Mouse (Mus musculus): Measurements from ENCODE around the gene Gm19684. TPM values are rescaled to one million over a fixed set of nuclear protein-coding genes. Genes with fewer than 3 reads are reported as not detected.
A peak's percentile ranks its signal among the peaks of the same experiment; 100 is the strongest.
"Not testable (repeated sequence)": the region's sequence is repeated elsewhere in the genome, so short reads cannot be mapped to it uniquely, and the experiment has no call there.

Gm19684 gene
- polyA plus RNA-seq, 1 experiment from 2014 or later, result not detected

- Histone ChIP-seq H3K9ac (no peak overlapping the region), H3K27ac (replicated peaks) (no peak overlapping the region), H3K4me3 (replicated peaks) (peak overlapping the region; percentile 21), H3K36me3 (no peaks in the 10 kb centered on the region), H3K27me3 (peaks cover 81% of the 10 kb centered on the region), H3K4me2 (replicated peaks) (peak overlapping the region; percentile 30), H3K9me3 (replicated peaks) (no peaks in the 10 kb centered on the region), H3K4me1 (peaks cover 13% of the 10 kb centered on the region)
- 1% methylated on average over 56 of the region's 56 CpGs for WGBS
- ATAC-seq (ENCODE audit: insufficient number of reproducible peaks, low FRiP score, low TSS enrichment, low read depth), result peak; percentile 39
Measured at GRCm38 (mm10) chr17:36161129-36162051, 39.9 kb downstream of the Gm19684 start.

DNA sequence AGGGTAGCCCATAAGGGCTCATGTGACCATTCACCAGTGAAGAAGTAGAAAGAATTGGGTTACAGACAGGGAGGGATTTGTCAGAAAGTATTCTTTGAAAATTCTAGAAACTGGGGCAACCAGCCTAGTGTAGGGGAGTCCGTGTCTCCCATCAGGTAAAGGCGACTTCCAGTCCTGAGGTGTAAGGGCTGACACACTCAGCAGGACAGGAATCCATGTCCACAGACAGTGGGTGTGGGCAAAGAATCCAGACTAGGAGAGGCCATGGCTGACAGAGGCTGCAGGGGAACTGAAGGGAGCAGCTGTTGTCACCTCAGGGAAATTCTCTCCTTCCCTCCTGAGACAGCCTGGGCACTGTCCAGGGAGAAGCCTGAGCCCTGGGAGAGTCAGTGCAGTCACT, 45.4 kb downstream of the Gm19684 start:
- Histone ChIP-seq H3K27me3 (peaks cover 79% of the 10 kb centered on the region), H3K4me1 (peaks cover 12% of the 10 kb centered on the region)
- not testable (repeated sequence) for H3K27ac ChIP-seq (replicated peaks); H3K4me2 ChIP-seq (replicated peaks); H3K9ac ChIP-seq; ATAC-seq (ENCODE audit: insufficient number of reproducible peaks, low FRiP score, low TSS enrichment, low read depth); H3K4me3 ChIP-seq (replicated peaks); H3K9me3 ChIP-seq (replicated peaks); H3K36me3 ChIP-seq
- 8% methylated on average over 2 of the region's 2 CpGs for WGBS

- peaks cover 11% of the 10 kb centered on the region for H3K4me1 ChIP-seq
- no peak for ATAC-seq (ENCODE audit: insufficient number of reproducible peaks, low FRiP score, low TSS enrichment, low read depth)
- H3K27ac ChIP-seq (replicated peaks), result no peak overlapping the region
- no peak overlapping the region for H3K9ac ChIP-seq
- peaks cover 75% of the 10 kb centered on the region for H3K27me3 ChIP-seq
- no peaks in the 10 kb centered on the region for H3K36me3 ChIP-seq
- H3K4me3 ChIP-seq (replicated peaks), result peak overlapping the region; percentile 42
- WGBS, result under 1% methylated on average over 51 of the region's 51 CpGs
- H3K9me3 ChIP-seq (replicated peaks), result no peaks in the 10 kb centered on the region
- peak overlapping the region; percentile 60 for H3K4me2 ChIP-seq (replicated peaks)
Measured at GRCm38 (mm10) chr17:36167306-36168038, 46.0 kb downstream of the Gm19684 start.

- Histone ChIP-seq H3K9ac (no peak within 1 kb of the TSS), H3K4me1 (peaks cover 11% of the 10 kb centered on the region), H3K27ac (replicated peaks) (no peak within 1 kb of the TSS), H3K36me3 (no peaks in the 10 kb centered on the region), H3K9me3 (replicated peaks) (no peaks in the 10 kb centered on the region), H3K4me3 (replicated peaks) (peak within 1 kb of the TSS; percentile 42), H3K4me2 (replicated peaks) (peak within 1 kb of the TSS; percentile 60), H3K27me3 (peaks cover 70% of the 10 kb centered on the region)
- WGBS, result 2% methylated on average over 62 of the region's 63 CpGs
- ATAC-seq (ENCODE audit: insufficient number of reproducible peaks, low FRiP score, low TSS enrichment, low read depth), result no peak
Measured at GRCm38 (mm10) chr17:36168039-36168652, 46.7 kb downstream of the Gm19684 start, which contains the start of gene Gm8909. Gene Gm8909 (minus strand): TSS chr17:36168537.

DNA sequence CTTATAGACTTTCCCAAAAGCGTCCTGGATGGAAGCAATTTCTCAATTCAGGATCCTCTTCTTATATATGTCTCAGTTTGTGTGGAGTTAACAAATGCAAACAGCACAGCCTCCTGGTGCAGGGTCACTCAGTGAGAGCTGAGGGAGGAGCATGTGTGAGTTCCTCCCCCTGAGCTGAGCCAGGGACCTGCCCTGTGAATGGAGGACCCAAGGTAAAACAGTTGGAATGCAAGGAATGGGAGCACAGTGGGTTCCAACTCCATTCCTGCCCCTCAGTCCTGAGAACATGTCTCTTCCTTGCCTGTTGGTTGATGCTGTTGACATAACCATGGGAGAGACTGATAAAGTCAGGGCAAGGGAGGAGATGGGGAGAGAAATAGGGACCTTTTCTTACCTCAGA, 47.6 kb downstream of the Gm19684 start:
- ATAC-seq (ENCODE audit: insufficient number of reproducible peaks, low FRiP score, low TSS enrichment, low read depth); H3K9me3 ChIP-seq (replicated peaks); H3K4me3 ChIP-seq (replicated peaks); H3K9ac ChIP-seq; H3K36me3 ChIP-seq; H3K4me2 ChIP-seq (replicated peaks); H3K27ac ChIP-seq (replicated peaks): not testable (repeated sequence)
- Histone ChIP-seq H3K4me1 (peaks cover 11% of the 10 kb centered on the region), H3K27me3 (peaks cover 61% of the 10 kb centered on the region)
- 43% methylated on average over 1 of the region's 1 CpGs for WGBS

DNA sequence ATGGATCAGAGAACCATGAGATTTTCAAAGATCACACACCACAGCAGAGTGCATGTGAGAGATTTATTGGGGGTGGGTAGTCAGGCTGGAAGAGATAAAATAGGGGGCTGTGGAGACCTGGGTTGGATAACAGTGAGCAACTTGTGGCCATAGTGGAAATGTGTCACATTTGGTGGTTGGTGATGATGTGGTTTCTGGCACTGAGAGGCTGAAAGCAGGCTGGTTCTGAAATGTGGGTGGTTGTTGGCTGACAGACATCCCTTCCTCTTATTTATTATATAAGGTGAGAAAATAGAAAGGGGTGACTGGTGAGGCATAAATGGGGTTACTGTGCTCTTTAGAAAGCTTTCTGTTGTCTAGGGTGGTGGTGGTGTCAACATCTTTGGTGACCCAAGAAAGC, 48.3 kb downstream of the Gm19684 start:
- Histone ChIP-seq H3K36me3 (no peaks in the 10 kb centered on the region), H3K9ac (no peak overlapping the region), H3K4me1 (peaks cover 11% of the 10 kb centered on the region), H3K27ac (replicated peaks) (no peak overlapping the region), H3K27me3 (peaks cover 54% of the 10 kb centered on the region), H3K4me3 (replicated peaks) (no peak overlapping the region), H3K4me2 (replicated peaks) (no peak overlapping the region), H3K9me3 (replicated peaks) (no peaks in the 10 kb centered on the region)
- ATAC-seq (ENCODE audit: insufficient number of reproducible peaks, low FRiP score, low TSS enrichment, low read depth), result no peak

- 34% methylated on average over 1 of the region's 1 CpGs for WGBS
- no peak overlapping the region for H3K4me3 ChIP-seq (replicated peaks)
- peaks cover 11% of the 10 kb centered on the region for H3K4me1 ChIP-seq
- no peaks in the 10 kb centered on the region for H3K9me3 ChIP-seq (replicated peaks)
- peaks cover 48% of the 10 kb centered on the region for H3K27me3 ChIP-seq
- no peak overlapping the region for H3K4me2 ChIP-seq (replicated peaks)
- no peak overlapping the region for H3K27ac ChIP-seq (replicated peaks)
- H3K36me3 ChIP-seq, result no peaks in the 10 kb centered on the region
- no peak for ATAC-seq (ENCODE audit: insufficient number of reproducible peaks, low FRiP score, low TSS enrichment, low read depth)
- H3K9ac ChIP-seq, result no peak overlapping the region
Measured at GRCm38 (mm10) chr17:36170287-36170814, 48.9 kb downstream of the Gm19684 start.

- not testable (repeated sequence) for H3K4me1 ChIP-seq; H3K27ac ChIP-seq (replicated peaks); H3K36me3 ChIP-seq; H3K4me3 ChIP-seq (replicated peaks); H3K4me2 ChIP-seq (replicated peaks); ATAC-seq (ENCODE audit: insufficient number of reproducible peaks, low FRiP score, low TSS enrichment, low read depth); H3K27me3 ChIP-seq; H3K9me3 ChIP-seq (replicated peaks); H3K9ac ChIP-seq
- WGBS, result no CpG with 5 or more reads among the region's 2 CpGs
Measured at GRCm38 (mm10) chr17:36176132-36176531, 54.7 kb downstream of the Gm19684 start.

DNA sequence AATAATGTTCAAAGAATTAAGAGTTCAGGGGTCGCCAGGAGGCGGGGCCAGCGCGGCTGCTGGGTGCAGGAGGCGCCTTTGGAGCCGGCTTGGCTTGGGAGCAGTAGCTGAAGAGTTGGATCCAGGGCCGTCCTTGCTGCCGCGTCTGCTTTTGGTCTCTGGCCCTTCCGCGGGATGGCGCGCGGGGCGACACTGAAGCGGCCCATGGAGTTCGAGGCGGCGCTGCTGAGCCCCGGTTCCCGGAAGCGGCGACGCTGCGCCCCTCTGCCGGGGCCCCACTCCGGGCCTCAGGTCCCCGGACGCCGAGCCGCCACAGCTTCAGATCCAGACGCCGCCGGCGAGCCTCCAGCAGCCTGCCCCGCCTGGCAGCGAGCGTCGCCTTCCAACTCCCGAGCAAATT, 57.5 kb downstream of the Gm19684 start:
- not testable (repeated sequence) for H3K9me3 ChIP-seq (replicated peaks); H3K27ac ChIP-seq (replicated peaks); H3K4me1 ChIP-seq; ATAC-seq (ENCODE audit: insufficient number of reproducible peaks, low FRiP score, low TSS enrichment, low read depth); H3K9ac ChIP-seq; H3K36me3 ChIP-seq
- WGBS, result under 1% methylated on average over 40 of the region's 40 CpGs
- Histone ChIP-seq H3K4me3 (replicated peaks) (peak overlapping the region; percentile 38), H3K27me3 (peaks cover 22% of the 10 kb centered on the region), H3K4me2 (replicated peaks) (peak overlapping the region; percentile 69)
